Comparison of ENCODE assay signal across 24 mouse cellular contexts in genomic region chr10:62069398-62069797, GRCm38 (mm10).
"Had no signal": no experiment of that assay in that cellular context is flagged by ENCODE, and none has a peak within 500 bp of the region (broad histone marks: within the 10 kb centered on the region; RNA-seq: fewer than 3 reads in every experiment).

No protein-coding gene starts in this region.

- H3K27me3 ChIP-seq: hindbrain, embryonic 12.5 days; intestine, embryonic 15.5 days; limb, embryonic 13.5 days; limb, embryonic 15.5 days had no signal

- DNase-seq: forebrain, postnatal 0 days; gastrocnemius, postnatal 14 days; heart, adult 18-20 months; heart, postnatal 10 days; heart, postnatal 4 days; kidney, adult 18-20 months; kidney, adult 8-10 months; kidney, postnatal 10 days; kidney, postnatal 25 days; kidney, postnatal 4 days; layer of hippocampus, adult 9-11 months; layer of hippocampus, postnatal 36 days; left cerebral cortex, postnatal 4 days had no signal

- H3K36me3 ChIP-seq: heart, embryonic 10.5 days; heart, embryonic 12.5 days; hindbrain, embryonic 10.5 days; hindbrain, embryonic 12.5 days; intestine, embryonic 15.5 days; limb, embryonic 13.5 days; limb, embryonic 15.5 days had no signal

- H3K27ac ChIP-seq: heart, embryonic 10.5 days; hindbrain, embryonic 10.5 days; hindbrain, embryonic 12.5 days; hindbrain, embryonic 14.5 days; intestine, embryonic 15.5 days; limb, embryonic 13.5 days; limb, embryonic 15.5 days had no signal

- H3K9me3 ChIP-seq: heart, embryonic 10.5 days; heart, embryonic 12.5 days; hindbrain, embryonic 10.5 days; hindbrain, embryonic 12.5 days; intestine, embryonic 15.5 days; limb, embryonic 15.5 days had no signal

- H3K4me3 ChIP-seq: heart, embryonic 10.5 days; heart, embryonic 12.5 days; hindbrain, embryonic 10.5 days; hindbrain, embryonic 12.5 days; intestine, embryonic 15.5 days; limb, embryonic 13.5 days; limb, embryonic 15.5 days had no signal

- ATAC-seq: forebrain, postnatal 0 days; hindbrain, embryonic 16.5 days; inflammation-experienced regulatory T-cells, adult 6 months; intestine, embryonic 15.5 days; intestine, postnatal 0 days had no signal

- H3K9ac ChIP-seq: forebrain, postnatal 0 days; heart, embryonic 12.5 days; hindbrain, embryonic 12.5 days; hindbrain, embryonic 14.5 days; intestine, embryonic 15.5 days; limb, embryonic 13.5 days; limb, embryonic 15.5 days had no signal

- H3K4me2 ChIP-seq: heart, embryonic 12.5 days; hindbrain, embryonic 12.5 days; hindbrain, embryonic 14.5 days; intestine, embryonic 15.5 days; limb, embryonic 13.5 days; limb, embryonic 15.5 days had no signal

- H3K4me1 ChIP-seq: hindbrain, embryonic 10.5 days; hindbrain, embryonic 12.5 days had no signal
